Mouse (Mus musculus) liver, embryonic 12.5 days (tissue): ENCODE data around the gene Ppp1r26. TPM values are rescaled to one million over a fixed set of nuclear protein-coding genes. Genes with fewer than 3 reads are reported as not detected.
"Not testable (repeated sequence)": the region's sequence is repeated elsewhere in the genome, so short reads cannot be mapped to it uniquely, and the experiment has no call there.

Experiments used
- ATAC-seq: fragments of 200-750 bp; cut with Nextera tagmentation; 2 replicates; pipeline ENCODE4 v1.8.0; 2017; ENCODE audit warnings: moderate number of reproducible peaks, mild to moderate bottlenecking, moderate library complexity
- H3K27ac ChIP-seq: fragments of 300-500 bp; sonication (generic); 2 replicates; pipeline ENCODE4 v1.5.1; 2016; ENCODE audit warnings: mild to moderate bottlenecking
- H3K27me3 ChIP-seq: fragments of 300-500 bp; sonication (generic); replicated peaks from 2 replicates; pipeline ENCODE4 v1.6.1; 2016; ENCODE audit warnings: mild to moderate bottlenecking, moderate library complexity
- H3K36me3 ChIP-seq: fragments of 300-500 bp; sonication (generic); 2 replicates; pipeline ENCODE4 v1.6.1; 2016; ENCODE audit warnings: mild to moderate bottlenecking, moderate library complexity
- H3K4me1 ChIP-seq: fragments of 300-500 bp; sonication (generic); 2 replicates; pipeline ENCODE4 v1.6.1; 2016
- H3K4me2 ChIP-seq: fragments of 300-500 bp; sonication (generic); 2 replicates; pipeline ENCODE4 v1.6.1; 2016; ENCODE audit warnings: mild to moderate bottlenecking, moderate library complexity
- H3K4me3 ChIP-seq: fragments of 300-500 bp; sonication (generic); 2 replicates; pipeline ENCODE4 v1.5.1; 2016; ENCODE audit warnings: mild to moderate bottlenecking, moderate library complexity
- H3K9ac ChIP-seq: fragments of 300-500 bp; sonication (generic); 2 replicates; pipeline ENCODE4 v1.6.1; 2016; ENCODE audit warnings: mild to moderate bottlenecking, moderate library complexity
- H3K9me3 ChIP-seq: fragments of 300-500 bp; sonication (generic); replicated peaks from 2 replicates; pipeline ENCODE4 v1.6.1; 2016; ENCODE audit warnings: mild to moderate bottlenecking, moderate library complexity
- WGBS: fragments of 180-500 bp; shearing (Covaris S2); methylation state at CpG from one replicate; pipeline ENCODE4 v1.1.7; 2016; ENCODE audit not compliant: insufficient replicate concordance; 5-methylcytosine and 5-hydroxymethylcytosine counted together
- polyA plus RNA-seq: library from polyadenylated mRNA; unstranded; fragments of >200 nt; fragmentation: Nextera tagmentation; extraction: Ambion mirVana; gene quantifications from 2 replicates; pipeline ENCODE4 v1.2.1, GENCODE M21; 2016

Gene Ppp1r26
- polyA plus RNA-seq, 1 experiment from 2014 or later = 0.42 TPM

DNA sequence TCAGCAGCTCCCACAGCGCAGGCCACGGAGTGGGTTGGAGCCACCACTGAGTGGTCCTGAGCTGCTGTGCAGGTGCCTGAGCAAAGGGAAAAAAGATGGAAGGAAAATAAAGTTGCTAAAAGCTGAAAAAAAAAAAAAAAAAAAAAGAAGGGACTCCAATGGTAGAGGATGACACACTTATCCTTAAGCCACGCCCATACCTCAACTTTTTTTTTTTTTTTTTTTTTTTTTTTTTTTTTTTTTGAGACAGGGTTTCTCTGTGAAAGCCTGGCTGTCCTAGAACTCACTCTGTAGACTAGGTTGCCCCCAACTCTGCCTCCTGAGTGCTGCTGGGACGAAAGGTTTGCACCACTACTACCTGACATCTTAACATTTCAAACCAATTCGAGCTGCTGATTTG, 31.4 kb downstream of the Ppp1r26 start:
- H3K4me2 ChIP-seq, H3K4me3 ChIP-seq, H3K27ac ChIP-seq, H3K27me3 ChIP-seq, ATAC-seq, H3K9ac ChIP-seq, H3K4me1 ChIP-seq, H3K36me3 ChIP-seq, H3K9me3 ChIP-seq: not testable (repeated sequence)
- WGBS = 70% methylated on average over 5 of the region's 5 CpGs

DNA sequence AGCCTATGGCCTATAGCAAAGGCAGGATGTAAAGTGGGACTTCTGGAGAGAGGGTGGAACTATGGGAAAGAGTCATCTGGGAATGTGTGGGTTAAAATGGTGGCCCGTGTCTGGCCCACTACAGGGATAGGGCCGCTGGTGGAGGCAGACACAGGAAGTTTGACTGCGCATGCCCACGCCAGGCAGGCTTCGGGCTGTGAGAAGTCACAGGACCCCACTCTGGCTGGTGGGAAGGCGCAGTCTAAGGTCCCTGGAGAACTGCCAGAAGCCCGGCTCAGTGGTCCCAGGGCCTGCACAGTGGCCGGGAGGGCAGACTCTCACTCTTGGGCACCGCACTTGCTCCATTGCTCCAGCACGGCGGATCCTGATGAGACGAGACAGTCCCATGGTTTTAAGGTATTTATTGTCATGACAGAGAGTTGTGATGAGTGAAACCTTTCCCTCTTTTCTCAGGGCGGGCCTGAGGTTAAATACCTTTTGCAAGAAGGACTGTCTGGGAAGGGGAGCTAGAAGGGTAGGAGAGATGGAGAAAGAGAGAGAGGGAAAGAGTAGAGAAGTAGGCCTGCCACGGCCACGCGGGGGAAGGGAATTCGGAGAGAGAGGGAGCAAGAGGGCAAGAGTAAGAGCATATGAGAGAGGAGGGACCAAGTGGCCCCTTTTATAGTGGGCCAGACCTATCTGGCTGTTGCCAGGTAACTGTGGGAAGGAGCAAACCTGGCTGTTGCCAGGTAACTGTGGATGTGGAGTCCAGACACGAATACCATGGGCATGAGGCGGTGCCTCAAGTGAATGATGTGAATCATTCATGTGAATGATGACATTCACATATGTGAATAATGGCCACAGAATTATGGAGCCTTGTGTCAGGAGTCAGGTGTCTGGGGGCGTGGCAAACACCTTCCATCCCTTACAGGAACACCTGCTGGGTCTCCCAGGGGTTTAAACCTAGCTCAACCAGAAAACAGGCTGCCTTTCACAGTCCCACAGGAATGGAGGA, 32.9 kb downstream of the Ppp1r26 start:
- H3K9ac ChIP-seq = no peak overlapping the region
- 71% methylated on average over 20 of the region's 20 CpGs for WGBS

DNA sequence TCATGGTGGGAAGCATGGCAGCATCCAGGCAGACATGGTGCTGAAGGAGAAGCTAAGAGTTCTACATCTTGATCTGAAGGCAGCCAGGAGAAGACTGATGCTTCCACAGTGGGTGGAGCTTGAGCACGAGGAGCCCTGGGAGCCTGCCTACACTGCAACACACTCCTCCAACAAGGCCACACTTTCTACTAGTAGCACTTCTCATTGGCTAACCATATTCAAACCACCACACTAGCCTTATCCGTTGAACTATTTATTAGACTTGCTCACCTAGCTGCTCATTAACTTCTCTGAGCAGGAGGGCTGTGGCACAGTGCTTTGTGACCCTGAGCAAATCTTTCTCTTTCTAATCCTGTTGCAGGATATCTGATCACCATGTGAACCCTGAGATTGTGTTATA, 37.3 kb downstream of the Ppp1r26 start:
- Histone ChIP-seq H3K9me3 (no peaks in the 10 kb centered on the region), H3K36me3 (no peaks in the 10 kb centered on the region), H3K27ac (no peak overlapping the region), H3K4me2 (no peak overlapping the region), H3K9ac (no peak overlapping the region), H3K27me3 (no peaks in the 10 kb centered on the region), H3K4me3 (no peak overlapping the region), H3K4me1 (no peaks in the 10 kb centered on the region)
- no peak for ATAC-seq
- WGBS = 55% methylated on average over 2 of the region's 2 CpGs

More for the DNA sequence above, 32.9 kb downstream of the Ppp1r26 start:
- H3K4me3 ChIP-seq = no peak overlapping the region
- no peak for ATAC-seq
- no peaks in the 10 kb centered on the region for H3K4me1 ChIP-seq
- no peaks in the 10 kb centered on the region for H3K27me3 ChIP-seq
- no peaks in the 10 kb centered on the region for H3K36me3 ChIP-seq
- H3K27ac ChIP-seq = no peak overlapping the region
- no peak overlapping the region for H3K4me2 ChIP-seq
- no peaks in the 10 kb centered on the region for H3K9me3 ChIP-seq

DNA sequence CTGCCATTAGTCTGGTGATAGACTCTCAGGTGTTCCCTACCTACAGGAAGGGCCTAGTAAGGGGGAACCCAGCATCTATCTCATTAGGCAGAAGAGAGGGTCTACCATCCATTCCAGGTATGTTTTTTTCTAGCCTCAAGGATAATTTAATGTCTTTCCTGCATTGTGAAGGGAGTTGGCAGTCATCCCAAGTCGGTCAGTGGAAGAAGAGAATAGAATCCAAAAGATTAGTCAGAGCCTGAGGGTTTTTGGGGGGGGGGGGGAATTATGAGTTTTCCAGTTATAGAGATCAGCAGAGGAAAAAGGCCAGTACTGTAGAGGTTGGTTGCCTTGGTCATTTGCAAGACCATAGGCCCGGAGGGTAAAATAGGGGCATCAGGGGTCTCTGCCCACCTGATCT, 47.9 kb downstream of the Ppp1r26 start:
- H3K27me3 ChIP-seq = no peaks in the 10 kb centered on the region
- H3K4me3 ChIP-seq = no peak overlapping the region
- no peak overlapping the region for H3K4me2 ChIP-seq
- no peaks in the 10 kb centered on the region for H3K4me1 ChIP-seq
- no peak overlapping the region for H3K9ac ChIP-seq
- no peak overlapping the region for H3K27ac ChIP-seq
- no peaks in the 10 kb centered on the region for H3K36me3 ChIP-seq
- H3K9me3 ChIP-seq = no peaks in the 10 kb centered on the region
- WGBS = 55% methylated on average over 2 of the region's 2 CpGs
- no peak for ATAC-seq

DNA sequence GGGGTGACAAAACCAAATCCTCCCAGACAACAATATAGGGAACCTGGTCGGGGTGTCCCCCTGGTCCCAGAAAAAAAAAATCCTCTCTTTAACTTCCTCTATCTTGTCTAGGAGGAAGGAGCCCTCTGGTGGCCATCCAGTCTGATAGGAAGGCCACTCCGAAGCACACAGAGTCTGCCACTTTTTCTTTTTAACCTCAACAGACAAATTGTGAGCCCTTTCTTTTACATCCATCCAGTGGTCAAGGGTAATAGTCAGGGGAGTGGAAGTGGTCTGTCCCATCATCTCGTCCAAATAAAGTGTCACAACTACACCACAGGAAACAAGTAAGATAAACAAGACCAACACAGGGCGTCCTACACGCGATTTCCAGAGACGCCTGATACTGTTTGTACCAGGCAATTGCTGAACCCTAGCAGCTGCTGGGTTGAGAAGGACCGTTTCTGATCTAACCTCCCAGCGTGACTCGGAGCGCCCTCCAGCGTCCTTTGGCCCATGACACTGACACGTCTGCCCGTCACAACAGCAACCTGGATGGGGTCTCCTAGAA, 48.7 kb downstream of the Ppp1r26 start:
- WGBS = 58% methylated on average over 14 of the region's 14 CpGs
- no peak for ATAC-seq
- Histone ChIP-seq H3K9me3 (no peaks in the 10 kb centered on the region), H3K36me3 (no peaks in the 10 kb centered on the region), H3K9ac (no peak overlapping the region), H3K4me3 (no peak overlapping the region), H3K4me2 (no peak overlapping the region), H3K27me3 (no peaks in the 10 kb centered on the region), H3K4me1 (no peaks in the 10 kb centered on the region), H3K27ac (no peak overlapping the region)

DNA sequence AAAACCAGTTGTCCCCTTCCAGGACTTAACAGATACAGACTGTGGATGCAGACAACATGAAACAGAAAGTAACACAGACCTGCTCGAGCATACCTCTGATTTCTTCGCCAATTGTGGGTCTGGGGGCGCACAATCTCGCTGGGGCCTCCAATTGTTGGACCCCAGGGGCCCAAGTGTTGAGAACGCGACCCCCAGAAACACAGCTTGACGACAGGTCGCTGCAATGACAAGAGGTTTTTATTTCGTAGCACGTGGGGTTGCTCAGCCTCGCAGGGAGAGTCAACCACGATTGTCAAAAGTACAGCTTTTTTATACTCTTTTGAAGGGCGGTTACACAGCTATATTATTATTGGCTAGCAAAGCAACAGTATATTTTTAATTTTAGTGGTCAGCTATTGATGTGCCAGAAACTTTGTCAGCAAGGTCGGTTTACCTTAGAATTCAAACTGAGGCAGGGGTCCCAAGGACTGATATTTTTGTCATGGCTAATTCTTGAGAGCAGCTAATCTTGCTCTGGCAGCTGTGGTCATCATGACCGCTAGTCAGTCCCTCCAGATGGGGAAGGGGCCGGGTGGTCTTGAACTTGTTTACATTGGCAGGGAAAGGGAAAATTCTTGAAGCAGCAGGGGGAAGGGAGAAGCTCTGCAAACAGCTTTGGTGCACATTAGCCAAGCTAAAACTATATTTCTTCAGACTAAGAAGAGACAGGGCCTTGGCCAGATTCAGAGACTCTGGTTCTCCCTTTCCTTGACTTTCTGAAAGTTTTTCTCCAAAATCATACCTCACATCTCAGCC, 49.4 kb downstream of the Ppp1r26 start:
- no peak for ATAC-seq
- WGBS = 69% methylated on average over 16 of the region's 16 CpGs
- no peak overlapping the region for H3K4me2 ChIP-seq
- no peaks in the 10 kb centered on the region for H3K27me3 ChIP-seq
- no peaks in the 10 kb centered on the region for H3K36me3 ChIP-seq
- H3K9ac ChIP-seq = no peak overlapping the region
- no peaks in the 10 kb centered on the region for H3K4me1 ChIP-seq
- no peaks in the 10 kb centered on the region for H3K9me3 ChIP-seq
- no peak overlapping the region for H3K4me3 ChIP-seq
- H3K27ac ChIP-seq = no peak overlapping the region

DNA sequence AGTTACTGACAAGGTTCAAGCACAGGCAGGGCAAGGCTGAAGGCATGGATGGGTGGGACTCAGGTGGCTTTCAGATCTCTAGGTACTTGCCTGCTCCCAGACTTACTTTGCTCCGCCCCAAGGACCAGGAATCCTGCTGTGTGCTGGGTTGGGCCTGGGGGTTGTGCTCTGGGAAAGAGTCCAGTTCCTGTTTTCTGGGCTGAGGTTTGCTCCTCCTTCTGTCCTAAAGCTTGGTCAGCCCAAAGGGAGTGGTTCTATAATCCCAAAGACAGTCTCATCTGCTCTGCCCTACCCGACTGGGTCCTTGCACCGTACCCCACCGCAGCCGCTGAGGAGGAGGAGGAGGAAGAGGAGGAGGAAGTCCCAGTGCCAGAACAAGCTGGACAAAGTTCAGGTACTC, 50.1 kb downstream of the Ppp1r26 start, which contains the start of gene Gbgt1:
Gene Gbgt1 (plus strand): TSS at position 221 of the 400 bp plus-strand sequence.
- Histone ChIP-seq H3K27ac (no peak within 1 kb of the TSS), H3K4me3 (no peak within 1 kb of the TSS), H3K27me3 (no peaks in the 10 kb centered on the region), H3K4me2 (no peak within 1 kb of the TSS), H3K9ac (no peak within 1 kb of the TSS), H3K36me3 (no peaks in the 10 kb centered on the region), H3K4me1 (no peaks in the 10 kb centered on the region), H3K9me3 (no peaks in the 10 kb centered on the region)
- ATAC-seq = no peak
- 68% methylated on average over 5 of the region's 5 CpGs for WGBS

DNA sequence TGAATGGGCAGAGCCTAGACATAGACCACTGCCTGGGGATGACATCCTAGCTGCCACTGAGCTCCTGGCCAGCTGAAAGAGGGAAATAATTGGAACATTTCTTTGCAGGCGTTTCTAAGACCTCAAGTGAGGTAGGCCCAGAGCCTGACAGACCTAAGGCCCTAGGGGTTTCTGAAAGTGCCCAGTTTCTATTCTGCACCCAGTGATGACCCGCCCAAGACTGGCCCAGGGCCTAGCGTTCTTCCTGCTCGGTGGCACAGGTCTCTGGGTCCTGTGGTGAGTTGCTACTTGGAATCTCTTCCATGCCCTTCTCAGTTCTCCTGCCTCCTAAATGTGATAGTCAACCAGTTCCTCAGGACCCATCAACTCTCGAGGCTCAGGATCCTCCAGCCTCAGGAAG, 51.0 kb downstream of the Ppp1r26 start:
- Histone ChIP-seq H3K27me3 (no peaks in the 10 kb centered on the region), H3K4me2 (no peak overlapping the region), H3K36me3 (no peaks in the 10 kb centered on the region), H3K4me1 (no peaks in the 10 kb centered on the region), H3K4me3 (no peak overlapping the region), H3K9ac (no peak overlapping the region), H3K9me3 (no peaks in the 10 kb centered on the region), H3K27ac (no peak overlapping the region)
- 61% methylated on average over 5 of the region's 5 CpGs for WGBS
- no peak for ATAC-seq

DNA sequence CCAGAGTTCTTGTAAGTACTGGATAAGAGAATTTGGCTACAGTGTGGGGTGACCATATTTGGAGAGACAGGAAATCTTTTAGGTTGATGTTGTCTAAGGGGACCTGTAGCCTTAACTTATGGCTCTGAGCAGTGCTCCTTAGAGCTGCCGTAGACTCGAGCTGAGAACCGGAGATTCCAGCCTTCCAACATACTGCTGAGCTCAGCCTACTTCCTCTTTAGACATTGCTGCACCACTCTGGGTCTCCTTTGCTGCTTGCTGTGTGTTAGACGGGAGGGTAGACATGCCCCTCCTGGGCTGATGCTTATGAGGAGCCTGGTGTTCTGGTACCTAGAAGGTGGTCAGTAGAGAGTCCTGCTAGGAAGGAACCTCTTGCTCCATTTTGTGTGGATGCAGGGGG, 51.8 kb downstream of the Ppp1r26 start:
- no peak overlapping the region for H3K9ac ChIP-seq
- 33% methylated on average over 4 of the region's 4 CpGs for WGBS
- H3K4me3 ChIP-seq = no peak overlapping the region
- no peaks in the 10 kb centered on the region for H3K36me3 ChIP-seq
- no peak overlapping the region for H3K4me2 ChIP-seq
- H3K4me1 ChIP-seq = no peaks in the 10 kb centered on the region
- H3K27me3 ChIP-seq = no peaks in the 10 kb centered on the region
- ATAC-seq = no peak
- H3K9me3 ChIP-seq = no peaks in the 10 kb centered on the region
- H3K27ac ChIP-seq = no peak overlapping the region

DNA sequence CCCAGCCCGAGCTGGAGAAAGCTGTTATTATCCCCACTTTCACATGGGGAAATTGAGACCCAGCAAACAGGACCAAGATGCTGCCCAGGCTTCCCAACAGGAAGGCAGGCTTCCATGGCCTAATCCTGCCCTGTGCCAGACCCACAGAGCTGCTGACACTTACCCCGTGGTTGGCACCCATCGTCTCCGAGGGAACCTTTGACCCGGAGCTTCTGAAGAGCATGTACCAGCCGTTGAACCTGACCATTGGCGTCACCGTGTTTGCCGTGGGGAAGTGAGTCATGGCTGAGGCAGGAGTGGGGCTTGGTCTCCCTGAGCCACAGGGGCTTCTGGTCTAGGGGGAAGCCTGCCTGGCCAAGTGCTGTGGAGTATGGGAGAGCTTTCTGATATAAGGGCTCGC, 56.4 kb downstream of the Ppp1r26 start:
- 54% methylated on average over 10 of the region's 10 CpGs for WGBS

DNA sequence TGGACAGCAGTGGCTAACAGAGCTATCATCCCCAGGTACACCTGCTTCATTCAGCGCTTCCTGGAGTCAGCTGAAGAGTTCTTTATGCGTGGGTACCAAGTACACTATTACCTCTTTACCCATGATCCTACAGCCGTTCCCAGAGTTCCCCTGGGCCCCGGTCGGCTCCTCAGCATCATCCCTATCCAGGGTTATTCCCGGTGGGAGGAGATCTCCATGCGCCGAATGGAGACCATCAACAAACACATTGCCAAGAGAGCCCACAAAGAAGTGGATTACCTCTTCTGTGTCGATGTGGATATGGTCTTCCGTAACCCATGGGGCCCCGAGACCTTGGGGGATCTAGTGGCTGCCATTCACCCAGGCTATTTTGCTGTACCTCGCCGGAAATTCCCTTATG, 58.1 kb downstream of the Ppp1r26 start:
- no peak overlapping the region for H3K4me3 ChIP-seq
- H3K36me3 ChIP-seq = no peaks in the 10 kb centered on the region
- no peaks in the 10 kb centered on the region for H3K4me1 ChIP-seq
- H3K9ac ChIP-seq = no peak overlapping the region
- no peak for ATAC-seq
- WGBS = 72% methylated on average over 13 of the region's 13 CpGs
- peaks cover 5% of the 10 kb centered on the region for H3K27me3 ChIP-seq
- no peak overlapping the region for H3K4me2 ChIP-seq
- no peak overlapping the region for H3K27ac ChIP-seq
- no peaks in the 10 kb centered on the region for H3K9me3 ChIP-seq

More for the DNA sequence above, 56.4 kb downstream of the Ppp1r26 start:
- Histone ChIP-seq H3K36me3 (no peaks in the 10 kb centered on the region), H3K27me3 (no peaks in the 10 kb centered on the region; the same call in 1 of the 2 replicates), H3K4me2 (no peak overlapping the region), H3K4me1 (no peaks in the 10 kb centered on the region), H3K27ac (no peak overlapping the region), H3K9me3 (no peaks in the 10 kb centered on the region), H3K4me3 (no peak overlapping the region), H3K9ac (no peak overlapping the region)
- ATAC-seq = no peak
